Mouse (Mus musculus) midbrain, embryonic 11.5 days (tissue): Measurements from ENCODE around the gene Nxph3. TPM values are rescaled to one million over a fixed set of nuclear protein-coding genes. Genes with fewer than 3 reads are reported as not detected.

Experiments
- ATAC-seq: fragments of 200-750 bp; cut with Nextera tagmentation; 2 replicates; pipeline ENCODE4 v1.8.0; 2017; ENCODE audit warnings: moderate TSS enrichment, moderate library complexity; ENCODE audit not compliant: low FRiP score
- DNase-seq: peaks from one replicate; pipeline ENCODE4 v3.0.0; 2015; ENCODE audit warnings: low spot score; ENCODE audit errors: missing footprints
- H3K27ac ChIP-seq: fragments of 300-500 bp; sonication (generic); 2 replicates; pipeline ENCODE4 v1.5.1; 2014; ENCODE audit warnings: low read depth, low read length
- H3K27me3 ChIP-seq: fragments of 300-500 bp; sonication (generic); 2 replicates; pipeline ENCODE4 v1.6.1; 2014; ENCODE audit warnings: mild to moderate bottlenecking, low read length, moderate library complexity, mixed read lengths; ENCODE audit not compliant: control insufficient read depth, insufficient read depth
- H3K36me3 ChIP-seq: fragments of 300-500 bp; sonication (generic); 2 replicates; pipeline ENCODE4 v1.6.1; 2014; ENCODE audit warnings: mild to moderate bottlenecking, low read length, moderate library complexity, mixed read lengths; ENCODE audit not compliant: control insufficient read depth, insufficient read depth
- H3K4me1 ChIP-seq: fragments of 300-500 bp; sonication (generic); 2 replicates; pipeline ENCODE4 v1.6.1; 2014; ENCODE audit warnings: low read length; ENCODE audit not compliant: control insufficient read depth, insufficient read depth
- H3K4me2 ChIP-seq: fragments of 300-500 bp; sonication (generic); 2 replicates; pipeline ENCODE4 v1.6.1; 2014; ENCODE audit warnings: mild to moderate bottlenecking, moderate library complexity
- H3K4me3 ChIP-seq: fragments of 300-500 bp; sonication (generic); 2 replicates; pipeline ENCODE4 v1.5.1; 2014; ENCODE audit warnings: low read depth, low read length
- H3K9ac ChIP-seq: fragments of 300-500 bp; sonication (generic); 2 replicates; pipeline ENCODE4 v1.6.1; 2014; ENCODE audit warnings: low read length
- H3K9me3 ChIP-seq: fragments of 300-500 bp; sonication (generic); 2 replicates; pipeline ENCODE4 v1.6.1; 2016; ENCODE audit warnings: low read length; ENCODE audit not compliant: control insufficient read depth
- WGBS: fragments of 180-500 bp; shearing (Covaris S2); extraction: QIAGEN DNeasy Blood & Tissue Kit; methylation state at CpG from one replicate; pipeline ENCODE4 v1.1.7; 2014; 5-methylcytosine and 5-hydroxymethylcytosine counted together
- polyA plus RNA-seq: library from polyadenylated mRNA; unstranded; fragments of >200 nt; fragmentation: Nextera tagmentation; extraction: Ambion mirVana; gene quantifications from 2 replicates; pipeline ENCODE4 v1.2.1, GENCODE M21; 2014

The Nxph3 gene
- polyA plus RNA-seq, 1 experiment from 2014 or later, result 0.20 TPM

DNA sequence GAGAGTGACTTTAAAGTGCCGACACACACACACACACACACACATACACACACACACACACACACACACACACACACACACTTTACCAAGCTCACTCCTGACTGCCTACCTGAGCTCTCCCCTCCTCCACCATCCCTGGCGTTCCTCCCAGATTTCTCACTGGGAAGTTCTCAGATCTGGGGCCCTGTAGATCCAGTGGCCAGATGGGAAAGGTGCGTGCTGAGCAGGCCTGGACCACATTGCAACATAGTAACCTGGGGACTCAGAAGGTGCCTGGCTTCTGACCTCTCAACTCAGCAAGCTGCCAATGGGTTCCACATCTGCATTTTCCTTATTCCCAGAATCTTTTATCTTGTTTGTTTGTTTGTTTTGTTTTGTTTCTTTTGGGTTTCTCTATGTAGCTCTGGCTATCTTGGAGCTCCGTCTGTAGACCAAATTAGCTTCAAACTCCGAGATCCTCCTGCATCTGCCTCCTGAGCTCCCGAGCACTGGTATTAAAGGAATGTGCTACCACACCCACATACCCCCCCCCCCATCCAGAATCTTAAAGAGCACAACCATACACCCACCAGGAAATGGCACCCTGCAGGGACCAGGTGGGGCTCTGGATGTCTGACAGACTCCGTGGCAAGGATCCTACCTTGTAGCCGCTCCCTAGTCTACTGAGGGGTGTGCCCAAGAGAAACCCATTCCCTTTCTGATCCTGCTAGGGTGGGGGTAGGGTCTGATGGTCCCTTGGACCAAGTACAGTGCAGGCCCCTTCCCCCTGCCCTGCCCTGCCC is 30.4 kb upstream of the Nxph3 start:
- Histone ChIP-seq H3K9ac (no peak overlapping the region), H3K36me3 (no peaks in the 10 kb centered on the region), H3K27me3 (no peaks in the 10 kb centered on the region), H3K27ac (no peak overlapping the region), H3K4me2 (no peak overlapping the region), H3K9me3 (no peaks in the 10 kb centered on the region), H3K4me3 (no peak overlapping the region), H3K4me1 (no peaks in the 10 kb centered on the region)
- DNase-seq (no peak), ATAC-seq (no peak)
- WGBS, result 88% methylated on average over 8 of the region's 8 CpGs

DNA sequence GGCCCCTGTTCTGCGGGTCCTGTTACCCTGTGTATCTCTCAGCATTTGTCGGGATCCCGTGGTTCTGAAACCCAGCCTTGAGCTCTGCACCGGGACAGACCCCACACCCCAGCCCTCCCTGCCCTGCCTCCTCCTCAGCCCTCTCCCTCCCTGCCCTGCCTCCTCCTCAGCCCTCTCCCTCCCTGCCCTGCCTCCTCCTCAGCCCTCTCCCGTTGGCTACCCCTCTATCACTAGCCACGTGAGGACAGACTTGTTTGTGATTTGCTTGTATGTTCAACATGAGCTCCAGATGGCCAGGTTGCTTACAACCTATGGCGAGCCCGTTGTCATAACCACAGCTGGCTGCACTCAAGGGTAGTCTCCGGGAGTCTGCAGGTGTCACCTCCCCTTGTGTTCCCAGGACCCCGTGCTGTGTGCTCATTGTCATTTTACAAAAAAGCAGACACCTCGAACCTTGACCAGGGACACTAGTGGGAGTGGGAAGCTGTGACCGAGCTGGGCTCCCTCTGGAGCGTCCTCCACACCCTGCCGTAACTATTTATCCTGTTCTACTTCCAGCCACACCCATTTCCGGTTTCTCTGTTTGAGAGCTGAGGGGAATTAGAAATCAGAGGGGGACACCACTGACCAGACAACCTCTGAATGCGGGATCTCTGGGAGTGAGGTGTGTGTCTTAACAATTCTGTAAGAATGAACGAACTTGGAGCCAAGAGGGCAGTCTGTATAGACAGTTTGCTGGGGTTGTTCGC is 26.4 kb upstream of the Nxph3 start:
- Histone ChIP-seq H3K4me3 (no peak overlapping the region), H3K27ac (no peak overlapping the region), H3K9me3 (no peaks in the 10 kb centered on the region), H3K4me1 (no peaks in the 10 kb centered on the region), H3K36me3 (no peaks in the 10 kb centered on the region), H3K9ac (no peak overlapping the region), H3K27me3 (no peaks in the 10 kb centered on the region), H3K4me2 (no peak overlapping the region)
- no peak for DNase-seq
- WGBS, result 37% methylated on average over 18 of the region's 18 CpGs
- no peak for ATAC-seq

GRCm38 (mm10) chr11:95538378-95539104 is 24.2 kb upstream of the Nxph3 start:
- no peaks in the 10 kb centered on the region for H3K9me3 ChIP-seq
- ATAC-seq (no peak), DNase-seq (no peak)
- H3K27ac ChIP-seq, result no peak overlapping the region
- no peak overlapping the region for H3K4me2 ChIP-seq
- no peak overlapping the region for H3K9ac ChIP-seq
- H3K36me3 ChIP-seq, result no peaks in the 10 kb centered on the region
- H3K27me3 ChIP-seq, result no peaks in the 10 kb centered on the region
- no peak overlapping the region for H3K4me3 ChIP-seq
- H3K4me1 ChIP-seq, result peaks cover 2% of the 10 kb centered on the region; the same call in 1 of the 2 replicates
- WGBS, result 73% methylated on average over 15 of the region's 15 CpGs

DNA sequence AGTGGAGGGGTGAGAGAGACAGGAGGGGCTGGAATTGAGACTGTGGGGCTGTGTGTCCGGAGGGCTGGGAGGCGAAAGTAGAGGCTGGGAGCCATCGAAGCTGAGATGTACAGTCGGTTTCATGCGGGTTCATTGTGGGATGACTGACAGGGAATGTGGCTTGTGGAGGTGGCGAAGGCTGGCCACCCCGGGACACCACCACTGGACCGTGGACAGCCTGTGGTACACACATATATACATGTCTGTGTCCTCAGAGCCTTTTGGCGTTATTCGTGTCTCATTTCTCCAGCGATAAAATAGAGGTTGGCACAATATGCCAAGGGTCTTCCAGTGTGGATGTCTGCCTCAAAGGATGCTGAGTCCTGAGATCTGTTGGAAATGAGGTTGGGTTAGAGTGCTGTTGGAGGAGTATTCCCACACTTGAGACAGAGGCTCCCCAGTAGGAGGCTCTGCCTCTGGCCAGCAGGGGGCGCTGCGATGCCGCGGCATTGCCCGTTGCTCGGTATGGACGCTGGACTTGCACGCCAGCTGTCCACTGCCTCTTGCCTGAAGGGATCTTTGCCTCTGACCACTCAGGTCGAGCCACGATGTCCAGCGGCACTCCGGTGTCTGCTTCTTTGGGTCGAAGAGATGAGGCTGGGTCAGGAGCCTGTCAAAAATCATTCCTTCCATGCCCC is 19.3 kb upstream of the Nxph3 start:
- peak overlapping the region; percentile 40 for H3K9ac ChIP-seq
- H3K4me3 ChIP-seq, result no peak overlapping the region
- WGBS, result 23% methylated on average over 24 of the region's 24 CpGs

GRCm38 (mm10) chr11:95532353-95533072 is 18.1 kb upstream of the Nxph3 start:
- peaks cover 2% of the 10 kb centered on the region; the same call in 1 of the 2 replicates for H3K4me1 ChIP-seq
- H3K9me3 ChIP-seq, result no peaks in the 10 kb centered on the region
- WGBS, result 80% methylated on average over 13 of the region's 13 CpGs
- no peaks in the 10 kb centered on the region for H3K27me3 ChIP-seq
- H3K27ac ChIP-seq, result no peak overlapping the region
- ATAC-seq, result no peak
- peak; percentile 23 for DNase-seq
- no peaks in the 10 kb centered on the region for H3K36me3 ChIP-seq
- no peak overlapping the region for H3K9ac ChIP-seq
- H3K4me3 ChIP-seq, result no peak overlapping the region
- no peak overlapping the region for H3K4me2 ChIP-seq

More for the DNA sequence above, 19.3 kb upstream of the Nxph3 start:
- DNase-seq (peak; percentile 99), ATAC-seq (peak; percentile 80)
- H3K4me1 ChIP-seq, result peaks cover 2% of the 10 kb centered on the region; the same call in 1 of the 2 replicates
- H3K36me3 ChIP-seq, result no peaks in the 10 kb centered on the region
- no peaks in the 10 kb centered on the region for H3K9me3 ChIP-seq
- peak overlapping the region; percentile 35 for H3K4me2 ChIP-seq
- H3K27me3 ChIP-seq, result no peaks in the 10 kb centered on the region
- no peak overlapping the region for H3K27ac ChIP-seq

DNA sequence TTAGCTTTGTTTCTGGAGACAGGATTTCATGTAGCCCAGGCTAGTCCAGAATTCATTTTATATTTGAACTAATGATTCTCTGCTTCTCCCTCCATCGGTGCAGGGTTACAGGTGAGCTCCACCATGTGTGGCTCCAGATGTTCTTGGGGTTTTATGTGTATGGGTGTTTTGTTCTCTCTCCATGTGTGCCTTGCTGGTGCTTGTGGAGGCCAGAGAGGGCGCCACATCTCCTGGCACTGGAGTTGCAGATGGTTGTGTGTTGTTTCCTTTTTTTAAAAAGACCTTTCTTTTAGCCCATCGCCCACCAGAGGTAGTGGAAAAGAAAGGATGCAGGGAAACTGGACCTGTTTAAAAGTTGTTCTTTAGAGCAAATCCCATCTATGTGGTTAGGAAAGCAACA is 13.9 kb upstream of the Nxph3 start:
- no peak overlapping the region for H3K4me3 ChIP-seq
- ATAC-seq (no peak), DNase-seq (peak; percentile 17)
- H3K4me2 ChIP-seq, result no peak overlapping the region
- 82% methylated on average over 3 of the region's 3 CpGs for WGBS
- no peak overlapping the region for H3K9ac ChIP-seq
- no peaks in the 10 kb centered on the region for H3K36me3 ChIP-seq
- no peaks in the 10 kb centered on the region for H3K27me3 ChIP-seq
- no peak overlapping the region for H3K27ac ChIP-seq
- no peaks in the 10 kb centered on the region for H3K9me3 ChIP-seq
- H3K4me1 ChIP-seq, result no peaks in the 10 kb centered on the region

DNA sequence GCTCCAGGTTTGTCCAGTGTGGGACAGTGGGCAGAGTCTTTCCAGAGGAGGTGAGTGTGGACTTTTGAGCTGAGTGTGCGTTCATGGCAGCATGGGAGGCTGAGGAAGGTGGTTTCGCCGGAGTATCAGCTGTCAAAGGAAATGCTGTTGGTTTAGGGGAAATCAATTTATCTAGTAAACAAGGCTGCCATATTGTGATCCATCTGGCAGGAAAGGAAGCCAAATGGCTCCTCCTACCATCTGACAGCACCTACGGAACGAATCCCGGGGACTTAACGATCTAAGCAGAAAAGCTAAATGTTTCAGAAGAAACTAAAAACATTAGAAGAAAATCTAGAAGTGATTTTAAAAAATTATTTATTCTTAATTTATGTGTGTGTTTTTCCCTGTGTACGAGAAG is 12.9 kb upstream of the Nxph3 start:
- Histone ChIP-seq H3K4me2 (no peak overlapping the region), H3K4me3 (no peak overlapping the region), H3K27me3 (no peaks in the 10 kb centered on the region), H3K9ac (no peak overlapping the region), H3K36me3 (no peaks in the 10 kb centered on the region), H3K27ac (no peak overlapping the region), H3K9me3 (no peaks in the 10 kb centered on the region), H3K4me1 (no peaks in the 10 kb centered on the region)
- WGBS, result 92% methylated on average over 8 of the region's 8 CpGs
- peak; percentile 28 for DNase-seq
- no peak for ATAC-seq

DNA sequence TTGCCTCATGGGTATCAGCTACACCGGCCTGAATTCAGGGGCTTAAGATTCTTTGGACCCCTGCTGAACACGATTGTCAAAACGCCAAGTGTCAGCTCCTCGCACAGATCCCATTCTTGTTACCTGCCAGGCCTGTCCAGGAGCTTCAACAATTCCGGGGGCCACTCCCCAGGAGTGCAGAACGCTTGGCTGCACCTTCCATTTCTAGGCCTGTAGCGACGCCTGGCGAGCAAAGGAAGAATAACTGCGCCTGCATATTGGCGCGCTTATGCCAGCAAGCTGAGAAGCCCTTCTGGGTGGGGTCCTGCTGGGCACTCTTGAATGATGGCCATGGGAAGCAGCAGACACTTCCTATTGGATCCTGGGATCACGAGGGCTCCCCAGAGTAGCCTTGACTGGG is 7.2 kb upstream of the Nxph3 start:
- Histone ChIP-seq H3K4me3 (0 out of 2 replicates have a peak overlapping the region, but pooled peaks have one; percentile 1), H3K4me2 (peak overlapping the region; percentile 27), H3K4me1 (peaks cover 7% of the 10 kb centered on the region), H3K27ac (no peak overlapping the region), H3K27me3 (no peaks in the 10 kb centered on the region; the same call in 1 of the 2 replicates), H3K36me3 (no peaks in the 10 kb centered on the region), H3K9ac (no peak overlapping the region), H3K9me3 (no peaks in the 10 kb centered on the region)
- WGBS, result under 1% methylated on average over 13 of the region's 13 CpGs
- DNase-seq, result peak; percentile 96
- ATAC-seq, result peak; percentile 49; the same call in 1 of the 2 replicates
